Mouse (Mus musculus): ENCODE data around the gene Golga2.

The Golga2 gene

GRCm38 (mm10) chr2:32343351-32343671 is 56.1 kb downstream of the Golga2 start:
- no peak for DNase-seq (ENCODE audit: low spot score)

DNA sequence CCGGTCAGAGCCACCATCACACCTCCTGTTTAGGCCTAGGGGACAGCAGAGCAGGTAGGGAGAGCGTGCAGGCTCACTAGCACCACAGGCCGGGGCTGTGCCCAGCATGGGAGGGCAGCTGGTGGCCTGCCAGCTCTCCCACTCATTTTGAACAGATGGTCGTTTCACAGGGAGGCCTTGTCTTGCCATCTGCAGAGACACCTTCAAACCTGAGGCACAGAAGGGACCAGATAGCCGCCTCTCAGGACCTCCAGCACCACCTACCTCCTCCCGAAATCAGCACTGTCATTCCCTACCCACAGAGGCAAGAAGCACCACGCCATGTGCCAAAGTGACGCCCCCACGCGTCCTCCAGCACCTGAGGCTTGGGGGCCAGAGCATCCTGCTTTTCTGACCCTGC is 56.9 kb downstream of the Golga2 start:
- no peak for DNase-seq (ENCODE audit: low spot score)

GRCm38 (mm10) chr2:32344598-32345321 is 57.6 kb downstream of the Golga2 start:
- no peak for DNase-seq (ENCODE audit: low spot score)

- no peak for DNase-seq (ENCODE audit: low spot score)
Observed at GRCm38 (mm10) chr2:32347019-32347418, 59.8 kb downstream of the Golga2 start.

DNA sequence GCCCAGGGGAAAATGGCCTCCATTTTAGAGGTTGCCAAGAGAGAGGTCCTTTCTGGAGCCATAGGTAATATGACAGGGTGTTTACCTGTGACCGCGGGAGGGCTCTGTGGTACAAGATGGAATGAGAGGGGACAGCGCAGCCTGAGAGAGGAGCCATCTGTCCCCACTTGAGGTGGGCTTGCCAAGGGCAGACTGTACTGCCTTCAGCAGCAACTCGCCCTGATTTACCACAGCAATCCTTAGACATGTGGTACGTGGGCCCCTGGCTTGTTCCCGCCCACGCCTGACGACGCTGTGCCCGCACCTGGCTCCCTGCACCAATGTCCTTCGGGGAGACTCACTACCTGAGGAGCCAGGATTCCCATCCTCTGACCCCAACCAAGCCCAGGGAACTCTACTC is 61.1 kb downstream of the Golga2 start:
- DNase-seq (ENCODE audit: low spot score) = no peak

- no peak for DNase-seq (ENCODE audit: low spot score)
Observed at GRCm38 (mm10) chr2:32349625-32350255, 62.6 kb downstream of the Golga2 start.

GRCm38 (mm10) chr2:32350471-32351051 is 63.4 kb downstream of the Golga2 start:
- DNase-seq (ENCODE audit: low spot score) = no peak

DNA sequence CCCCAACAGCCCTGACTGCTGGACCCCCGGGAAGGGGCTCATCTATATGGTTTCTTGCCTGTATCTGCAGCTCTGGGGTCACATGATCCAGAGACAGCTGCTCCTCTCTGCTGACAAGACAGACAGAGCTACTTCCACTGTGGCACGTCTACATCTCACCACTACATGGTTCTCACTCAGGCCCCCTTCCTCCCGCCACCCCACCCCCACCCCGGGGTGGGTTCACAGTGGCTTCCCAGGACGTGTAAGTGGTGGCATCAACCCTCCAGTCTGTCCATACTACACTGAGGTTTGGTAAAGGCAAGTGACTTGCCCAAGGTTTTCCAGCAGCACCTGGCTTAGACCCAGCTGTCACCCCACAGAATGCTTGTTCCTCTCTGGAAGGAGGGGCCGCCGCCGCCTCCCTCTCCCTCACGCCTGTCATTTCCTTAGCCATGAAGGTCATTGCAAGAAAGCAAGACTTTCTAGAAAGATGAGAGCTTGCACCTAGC is 64.3 kb downstream of the Golga2 start:
- no peak for DNase-seq (ENCODE audit: low spot score)

- no peak for DNase-seq (ENCODE audit: low spot score)
Observed at GRCm38 (mm10) chr2:32352151-32353006, 65.2 kb downstream of the Golga2 start, which contains the start of gene Ciz1. Ciz1 (plus strand) TSS chr2:32352327.

- peak; percentile 79 for DNase-seq (ENCODE audit: low spot score)
Observed at GRCm38 (mm10) chr2:32353007-32353542, 65.9 kb downstream of the Golga2 start, which contains the start of gene Dnm1. Dnm1 (minus strand) TSS chr2:32353338.

DNA sequence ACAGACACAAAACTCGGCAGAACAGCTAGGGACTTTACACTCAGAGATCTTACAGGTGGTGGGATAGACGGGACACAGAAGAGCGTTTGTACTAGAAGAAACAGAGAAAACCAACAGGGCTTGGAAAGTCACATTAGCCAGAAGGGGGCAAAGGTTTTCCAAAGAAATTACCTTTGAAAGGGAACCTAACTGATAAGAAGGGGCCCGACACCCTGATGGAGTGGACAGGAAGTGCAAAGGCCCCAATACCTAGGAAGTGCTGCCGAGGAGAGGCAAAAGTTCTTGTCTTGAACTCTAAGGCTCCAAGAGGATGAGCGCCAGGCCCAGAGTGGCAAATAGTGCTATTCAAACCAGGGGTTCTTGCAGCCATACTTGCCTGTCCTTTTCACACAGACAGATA is 66.7 kb downstream of the Golga2 start:
- no peak for DNase-seq (ENCODE audit: low spot score)

DNA sequence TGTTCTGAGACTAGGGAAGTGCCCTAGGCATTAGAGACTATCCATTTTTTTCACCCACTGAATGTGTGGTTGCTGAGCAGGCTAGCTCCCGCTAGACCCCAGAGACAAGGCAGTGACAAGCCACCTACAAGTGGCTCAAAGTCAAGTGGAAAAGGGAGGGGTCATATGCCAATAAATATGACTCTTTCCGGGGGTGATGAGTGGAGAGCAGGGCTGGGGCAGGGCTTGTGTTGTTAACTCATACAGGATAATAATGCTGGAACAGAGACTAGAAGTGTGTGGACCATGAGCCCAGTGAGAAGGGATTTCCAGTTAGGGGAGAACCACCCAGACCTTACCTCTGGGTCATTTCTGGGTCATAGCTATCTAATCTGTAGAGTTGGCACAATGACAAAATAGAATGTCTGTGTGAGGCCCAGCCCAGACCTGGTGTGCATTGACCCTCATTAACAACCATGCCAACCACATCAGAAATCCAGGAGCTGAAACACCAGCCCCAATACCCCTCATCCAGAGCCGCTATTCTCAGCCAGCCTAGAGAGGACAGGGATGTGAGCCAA is 67.2 kb downstream of the Golga2 start:
- no peak for DNase-seq (ENCODE audit: low spot score)

- no peak for DNase-seq (ENCODE audit: low spot score)
Observed at GRCm38 (mm10) chr2:32356216-32356615, 69.0 kb downstream of the Golga2 start.
